Mouse (Mus musculus) limb, embryonic 13.5 days (tissue): ENCODE data around the gene C4bp. TPM values are rescaled to one million over a fixed set of nuclear protein-coding genes. Genes with fewer than 3 reads are reported as not detected.

Experiments
- ATAC-seq: fragments of 200-750 bp; cut with Nextera tagmentation; 2 replicates; pipeline ENCODE4 v1.8.0; 2017; ENCODE audit warnings: low read depth, moderate number of reproducible peaks, moderate TSS enrichment; ENCODE audit not compliant: low FRiP score
- H3K27ac ChIP-seq: fragments of 300-500 bp; sonication (generic); 2 replicates; pipeline ENCODE4 v1.5.1; 2015; ENCODE audit warnings: inconsistent platforms, mild to moderate bottlenecking, moderate library complexity
- H3K27me3 ChIP-seq: fragments of 300-500 bp; sonication (generic); 2 replicates; pipeline ENCODE4 v1.6.1; 2015; ENCODE audit warnings: mild to moderate bottlenecking, inconsistent platforms
- H3K36me3 ChIP-seq: fragments of 300-500 bp; sonication (generic); 2 replicates; pipeline ENCODE4 v1.6.1; 2015; ENCODE audit warnings: inconsistent platforms, mild to moderate bottlenecking, moderate library complexity
- H3K4me1 ChIP-seq: fragments of 300-500 bp; sonication (generic); 2 replicates; pipeline ENCODE4 v1.6.1; 2015; ENCODE audit warnings: inconsistent platforms
- H3K4me2 ChIP-seq: fragments of 300-500 bp; sonication (generic); replicated peaks from 2 replicates; pipeline ENCODE4 v1.6.1; 2015; ENCODE audit warnings: inconsistent platforms, mild to moderate bottlenecking, moderate library complexity
- H3K4me3 ChIP-seq: fragments of 300-500 bp; sonication (generic); 2 replicates; pipeline ENCODE4 v1.5.1; 2015; ENCODE audit warnings: moderate library complexity, mild to moderate bottlenecking, inconsistent platforms
- H3K9ac ChIP-seq: fragments of 300-500 bp; sonication (generic); 2 replicates; pipeline ENCODE4 v1.6.1; 2015; ENCODE audit warnings: mild to moderate bottlenecking, inconsistent platforms
- H3K9me3 ChIP-seq: fragments of 300-500 bp; sonication (generic); 2 replicates; pipeline ENCODE4 v1.6.1; 2016; ENCODE audit warnings: inconsistent platforms
- WGBS: fragments of 180-500 bp; shearing (Covaris S2); methylation state at CpG from one replicate; pipeline ENCODE4 v1.1.7; 2015; 5-methylcytosine and 5-hydroxymethylcytosine counted together
- polyA plus RNA-seq: library from polyadenylated mRNA; unstranded; fragments of >200 nt; fragmentation: Nextera tagmentation; extraction: Ambion mirVana; gene quantifications from 2 replicates; pipeline ENCODE4 v1.2.1, GENCODE M21; 2015

The C4bp gene
- polyA plus RNA-seq, 1 experiment from 2014 or later, result not detected

- Histone ChIP-seq H3K4me3 (no peak overlapping the region), H3K4me2 (no peak overlapping the region), H3K27me3 (no peaks in the 10 kb centered on the region), H3K4me1 (no peaks in the 10 kb centered on the region), H3K9me3 (no peaks in the 10 kb centered on the region), H3K36me3 (no peaks in the 10 kb centered on the region), H3K27ac (no peak overlapping the region), H3K9ac (no peak overlapping the region)
- WGBS, result 79% methylated on average over 4 of the region's 4 CpGs
- no peak for ATAC-seq
Observed at GRCm38 (mm10) chr1:130644103-130644502, 17.3 kb downstream of the C4bp start.

- Histone ChIP-seq H3K27me3 (no peaks in the 10 kb centered on the region), H3K9me3 (no peaks in the 10 kb centered on the region), H3K4me3 (no peak overlapping the region), H3K9ac (no peak overlapping the region), H3K27ac (no peak overlapping the region), H3K4me2 (no peak overlapping the region), H3K4me1 (no peaks in the 10 kb centered on the region), H3K36me3 (no peaks in the 10 kb centered on the region)
- no peak for ATAC-seq
Observed at GRCm38 (mm10) chr1:130640967-130641366, 20.5 kb downstream of the C4bp start.

- no peaks in the 10 kb centered on the region for H3K27me3 ChIP-seq
- no peak overlapping the region for H3K4me3 ChIP-seq
- 32% methylated on average over 16 of the region's 16 CpGs for WGBS
- ATAC-seq, result peak; percentile 61; the same call in 1 of the 2 replicates
- H3K9ac ChIP-seq, result no peak overlapping the region
- no peaks in the 10 kb centered on the region for H3K9me3 ChIP-seq
- H3K36me3 ChIP-seq, result no peaks in the 10 kb centered on the region
- H3K27ac ChIP-seq, result no peak overlapping the region
- no peaks in the 10 kb centered on the region for H3K4me1 ChIP-seq
- no peak overlapping the region for H3K4me2 ChIP-seq
Observed at GRCm38 (mm10) chr1:130633761-130634410, 27.5 kb downstream of the C4bp start.

GRCm38 (mm10) chr1:130633316-130633715, 28.1 kb downstream of the C4bp start:
- no peaks in the 10 kb centered on the region for H3K27me3 ChIP-seq
- H3K4me1 ChIP-seq, result no peaks in the 10 kb centered on the region
- H3K9me3 ChIP-seq, result no peaks in the 10 kb centered on the region
- no peak overlapping the region for H3K27ac ChIP-seq
- ATAC-seq, result no peak
- no peaks in the 10 kb centered on the region for H3K36me3 ChIP-seq
- no peak overlapping the region for H3K4me2 ChIP-seq
- no peak overlapping the region for H3K9ac ChIP-seq
- WGBS, result 85% methylated on average over 8 of the region's 8 CpGs
- no peak overlapping the region for H3K4me3 ChIP-seq

- H3K9me3 ChIP-seq, result no peaks in the 10 kb centered on the region
- no peak within 1 kb of the TSS for H3K4me2 ChIP-seq
- no peak for ATAC-seq
- no peak within 1 kb of the TSS for H3K27ac ChIP-seq
- no peaks in the 10 kb centered on the region for H3K36me3 ChIP-seq
- no peaks in the 10 kb centered on the region for H3K27me3 ChIP-seq
- no peak within 1 kb of the TSS for H3K4me3 ChIP-seq
- H3K4me1 ChIP-seq, result no peaks in the 10 kb centered on the region
- WGBS, result 93% methylated on average over 2 of the region's 2 CpGs
- no peak within 1 kb of the TSS for H3K9ac ChIP-seq
Observed at GRCm38 (mm10) chr1:130629521-130629920, 31.9 kb downstream of the C4bp start, which contains the start of gene Zp3r. TSS of gene Zp3r (minus strand) at chr1:130629621.

- no peaks in the 10 kb centered on the region for H3K36me3 ChIP-seq
- H3K27ac ChIP-seq, result no peak overlapping the region
- H3K4me3 ChIP-seq, result no peak overlapping the region
- H3K9ac ChIP-seq, result no peak overlapping the region
- 84% methylated on average over 2 of the region's 2 CpGs for WGBS
- ATAC-seq, result no peak
- no peaks in the 10 kb centered on the region for H3K27me3 ChIP-seq
- H3K9me3 ChIP-seq, result no peaks in the 10 kb centered on the region
- H3K4me1 ChIP-seq, result no peaks in the 10 kb centered on the region
- H3K4me2 ChIP-seq, result no peak overlapping the region
Observed at GRCm38 (mm10) chr1:130596291-130596690, 65.1 kb downstream of the C4bp start.

GRCm38 (mm10) chr1:130588659-130589058, 72.8 kb downstream of the C4bp start:
- no peak overlapping the region for H3K27ac ChIP-seq
- WGBS, result 90% methylated on average over 9 of the region's 9 CpGs
- H3K4me2 ChIP-seq, result no peak overlapping the region
- no peak overlapping the region for H3K9ac ChIP-seq
- H3K4me1 ChIP-seq, result no peaks in the 10 kb centered on the region
- no peaks in the 10 kb centered on the region for H3K9me3 ChIP-seq
- no peaks in the 10 kb centered on the region for H3K27me3 ChIP-seq
- ATAC-seq, result no peak
- H3K36me3 ChIP-seq, result no peaks in the 10 kb centered on the region
- no peak overlapping the region for H3K4me3 ChIP-seq

Other genes starting within 250 kb of the C4bp start
- not detected in 2 replicates for gene Cd55b, start 238.6 kb downstream of the C4bp start, polyA plus RNA-seq
- gene Cd55, start 198.9 kb downstream of the C4bp start, polyA plus RNA-seq, result 5.0 and 6.1 TPM in 2 replicates
- gene Zp3r, start 32.0 kb downstream of the C4bp start, polyA plus RNA-seq, result not detected in 2 replicates
- gene Gm29427, start 54.2 kb upstream of the C4bp start, polyA plus RNA-seq, result not detected in 2 replicates
- 12.4 and 12.5 TPM in 2 replicates for gene Yod1, start 55.7 kb upstream of the C4bp start, polyA plus RNA-seq
- 8.7 and 9.4 TPM in 2 replicates for gene Pfkfb2, start 67.6 kb upstream of the C4bp start, polyA plus RNA-seq
- 1.2 and 1.3 TPM in 2 replicates for gene AA986860, start 70.3 kb upstream of the C4bp start, polyA plus RNA-seq
- not detected in 2 replicates for gene Fcamr, start 139.3 kb upstream of the C4bp start, polyA plus RNA-seq
- gene Pigr, start 165.1 kb upstream of the C4bp start, polyA plus RNA-seq, result not detected in 2 replicates
- gene Fcmr, start 204.0 kb upstream of the C4bp start, polyA plus RNA-seq, result not detected in 2 replicates
- not detected in 2 replicates for gene Il24, start 225.8 kb upstream of the C4bp start, polyA plus RNA-seq
- not detected in 2 replicates for gene Il20, start 249.8 kb upstream of the C4bp start, polyA plus RNA-seq